Mouse (Mus musculus) heart, postnatal 0 days (tissue): ENCODE data around the gene Fpr3.

Experiments
- CTCF ChIP-seq: IDR thresholded peaks from 2 replicates; pipeline ENCODE4 v1.5.1; 2016; ENCODE audit warnings: antibody characterized with exemption, control low read depth, low read depth
- EP300 ChIP-seq: IDR thresholded peaks from 2 replicates; pipeline ENCODE4 v1.6.1; 2016; ENCODE audit warnings: antibody characterized with exemption, low read depth

DNA sequence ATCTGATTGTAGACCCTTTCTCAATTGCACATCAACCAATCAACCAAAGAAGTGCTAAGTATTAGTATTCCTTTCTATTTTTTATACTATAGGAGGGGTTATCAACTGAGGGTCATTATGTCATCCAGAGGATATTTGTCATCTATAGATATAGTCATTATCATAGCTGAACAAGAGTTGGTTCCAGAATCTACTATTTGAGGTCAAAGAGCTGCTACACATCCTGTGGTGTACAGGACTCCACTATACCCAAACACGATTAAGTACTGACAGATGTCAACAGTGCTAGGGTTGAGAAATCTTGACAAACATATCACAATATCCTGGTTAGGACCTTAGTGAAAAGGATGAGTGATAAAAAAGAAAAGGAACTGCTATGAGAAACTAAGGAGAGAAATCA, 29.7 kb downstream of the Fpr3 start:
- TF ChIP-seq CTCF (no peak), EP300 (no peak)
